Mouse (Mus musculus) lung, embryonic 15.5 days (tissue): ENCODE measurements around the gene Cnr1. TPM values are rescaled to one million over a fixed set of nuclear protein-coding genes. Genes with fewer than 3 reads are reported as not detected.

Experiments used
- ATAC-seq: fragments of 200-750 bp; cut with Nextera tagmentation; 2 replicates; pipeline ENCODE4 v1.8.0; 2017; ENCODE audit warnings: moderate number of reproducible peaks, borderline replicate concordance; ENCODE audit not compliant: low FRiP score, low TSS enrichment; ENCODE audit errors: extremely low read depth
- H3K27ac ChIP-seq: fragments of 300-500 bp; sonication (generic); 2 replicates; pipeline ENCODE4 v1.5.1; 2015; ENCODE audit warnings: moderate library complexity, mild to moderate bottlenecking, inconsistent platforms
- H3K27me3 ChIP-seq: fragments of 300-500 bp; sonication (generic); 2 replicates; pipeline ENCODE4 v1.6.1; 2015; ENCODE audit warnings: inconsistent platforms
- H3K36me3 ChIP-seq: fragments of 300-500 bp; sonication (generic); 2 replicates; pipeline ENCODE4 v1.6.1; 2015; ENCODE audit warnings: inconsistent platforms
- H3K4me1 ChIP-seq: fragments of 300-500 bp; sonication (generic); 2 replicates; pipeline ENCODE4 v1.6.1; 2015; ENCODE audit warnings: inconsistent platforms
- H3K4me2 ChIP-seq: fragments of 300-500 bp; sonication (generic); 2 replicates; pipeline ENCODE4 v1.6.1; 2015; ENCODE audit warnings: inconsistent platforms, mild to moderate bottlenecking, moderate library complexity
- H3K4me3 ChIP-seq: fragments of 300-500 bp; sonication (generic); 2 replicates; pipeline ENCODE4 v1.5.1; 2015; ENCODE audit warnings: mild to moderate bottlenecking, inconsistent platforms
- H3K9ac ChIP-seq: fragments of 300-500 bp; sonication (generic); 2 replicates; pipeline ENCODE4 v1.6.1; 2015; ENCODE audit warnings: inconsistent platforms
- H3K9me3 ChIP-seq: fragments of 300-500 bp; sonication (generic); 2 replicates; pipeline ENCODE4 v1.6.1; 2016; ENCODE audit warnings: inconsistent platforms
- WGBS: fragments of 180-500 bp; shearing (Covaris S2); methylation state at CpG from one replicate; pipeline ENCODE4 v1.1.7; 2015; 5-methylcytosine and 5-hydroxymethylcytosine counted together
- polyA plus RNA-seq: library from polyadenylated mRNA; unstranded; fragments of >200 nt; fragmentation: Nextera tagmentation; extraction: Ambion mirVana; gene quantifications from 2 replicates; pipeline ENCODE4 v1.2.1, GENCODE M21; 2015

The Cnr1 gene
- polyA plus RNA-seq, 1 experiment from 2014 or later, result 0.66 TPM

GRCm38 (mm10) chr4:33943936-33944335 is 19.5 kb downstream of the Cnr1 start:
- no peaks in the 10 kb centered on the region for H3K27me3 ChIP-seq
- no peak for ATAC-seq
- H3K4me2 ChIP-seq, result no peak overlapping the region
- H3K27ac ChIP-seq, result no peak overlapping the region
- WGBS, result 88% methylated on average over 13 of the region's 13 CpGs
- H3K9ac ChIP-seq, result no peak overlapping the region
- no peaks in the 10 kb centered on the region for H3K9me3 ChIP-seq
- H3K4me1 ChIP-seq, result no peaks in the 10 kb centered on the region
- no peak overlapping the region for H3K4me3 ChIP-seq
- H3K36me3 ChIP-seq, result no peaks in the 10 kb centered on the region

DNA sequence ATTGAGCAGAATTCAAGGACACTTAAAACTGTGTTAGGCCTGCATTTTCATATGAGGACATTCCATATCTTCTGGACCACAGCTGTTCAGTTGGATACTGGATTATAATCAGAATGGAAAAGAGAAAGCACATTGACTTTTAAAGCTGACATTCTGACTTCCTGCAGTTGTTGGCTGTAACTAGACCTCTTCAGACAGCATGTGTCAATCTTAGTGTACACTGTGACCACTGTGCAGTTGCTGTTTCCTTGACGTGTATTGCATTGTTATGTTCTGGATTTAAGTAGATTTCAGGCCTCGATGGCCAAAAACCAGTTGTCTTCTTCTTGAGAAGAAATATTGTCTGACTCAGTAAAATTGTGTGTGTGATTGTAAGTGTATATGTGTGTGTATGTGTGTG is 21.3 kb downstream of the Cnr1 start:
- WGBS, result 71% methylated on average over 2 of the region's 2 CpGs
- Histone ChIP-seq H3K4me3 (no peak overlapping the region), H3K4me2 (no peak overlapping the region), H3K27ac (no peak overlapping the region), H3K27me3 (no peaks in the 10 kb centered on the region), H3K4me1 (no peaks in the 10 kb centered on the region), H3K9me3 (no peaks in the 10 kb centered on the region), H3K36me3 (no peaks in the 10 kb centered on the region), H3K9ac (no peak overlapping the region)
- ATAC-seq, result no peak

- H3K9me3 ChIP-seq, result no peaks in the 10 kb centered on the region
- no peak overlapping the region for H3K27ac ChIP-seq
- no peak for ATAC-seq
- no peak overlapping the region for H3K9ac ChIP-seq
- no peaks in the 10 kb centered on the region for H3K4me1 ChIP-seq
- H3K36me3 ChIP-seq, result no peaks in the 10 kb centered on the region
- H3K4me2 ChIP-seq, result no peak overlapping the region
- WGBS, result 79% methylated on average over 3 of the region's 3 CpGs
- no peaks in the 10 kb centered on the region for H3K27me3 ChIP-seq
- H3K4me3 ChIP-seq, result no peak overlapping the region
Observed at GRCm38 (mm10) chr4:33947584-33947983, 23.2 kb downstream of the Cnr1 start.

DNA sequence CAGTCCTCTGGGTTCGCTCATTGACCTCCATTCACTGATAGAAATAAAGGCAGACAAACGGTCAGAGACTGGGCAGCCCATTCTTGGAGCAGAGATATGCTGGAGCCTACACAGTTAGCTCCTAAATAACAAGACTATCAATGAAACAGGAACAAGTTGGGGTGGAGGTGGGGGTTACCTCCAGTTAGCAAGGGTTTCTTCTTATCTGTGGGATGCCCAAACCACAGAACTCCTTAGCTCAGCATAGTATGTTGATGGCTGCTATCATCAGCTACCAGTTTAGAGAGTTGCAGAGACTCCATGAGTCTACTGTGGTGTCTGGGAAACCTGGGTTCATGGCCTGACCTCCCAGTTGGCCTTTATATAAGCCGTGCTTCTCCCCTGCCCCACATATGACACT is 33.0 kb downstream of the Cnr1 start:
- H3K9ac ChIP-seq, result no peak overlapping the region
- no peak overlapping the region for H3K4me3 ChIP-seq
- H3K9me3 ChIP-seq, result no peaks in the 10 kb centered on the region
- no peak overlapping the region for H3K27ac ChIP-seq
- H3K4me1 ChIP-seq, result no peaks in the 10 kb centered on the region
- no peaks in the 10 kb centered on the region for H3K27me3 ChIP-seq
- H3K36me3 ChIP-seq, result no peaks in the 10 kb centered on the region
- no peak overlapping the region for H3K4me2 ChIP-seq
- WGBS, result 78% methylated on average over 3 of the region's 3 CpGs
- no peak for ATAC-seq

- H3K4me1 ChIP-seq, result no peaks in the 10 kb centered on the region
- no peaks in the 10 kb centered on the region for H3K9me3 ChIP-seq
- ATAC-seq, result no peak
- H3K36me3 ChIP-seq, result no peaks in the 10 kb centered on the region
- no peak overlapping the region for H3K4me2 ChIP-seq
- H3K27me3 ChIP-seq, result no peaks in the 10 kb centered on the region
- WGBS, result 82% methylated on average over 3 of the region's 3 CpGs
- H3K27ac ChIP-seq, result no peak overlapping the region
- no peak overlapping the region for H3K4me3 ChIP-seq
- H3K9ac ChIP-seq, result no peak overlapping the region
Observed at GRCm38 (mm10) chr4:33958515-33958914, 34.1 kb downstream of the Cnr1 start.

DNA sequence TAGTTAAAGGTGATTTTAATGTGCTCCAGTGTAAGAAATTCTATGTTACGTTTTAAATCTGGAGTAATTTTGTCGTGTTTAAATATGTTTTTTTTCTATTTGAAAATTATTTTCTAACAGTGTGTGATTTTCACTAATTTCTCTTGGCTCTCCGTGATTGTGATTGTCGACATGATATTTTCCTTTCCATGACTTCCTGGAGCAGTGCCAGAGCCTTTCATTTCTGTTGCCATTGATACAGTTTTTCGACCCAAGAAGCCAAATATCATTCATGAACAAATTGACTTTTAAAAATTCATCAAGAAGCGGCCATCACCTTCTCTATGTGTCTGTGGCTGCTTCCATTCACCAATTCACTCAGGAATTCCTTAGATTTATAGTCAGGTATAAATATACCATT is 35.4 kb downstream of the Cnr1 start:
- Histone ChIP-seq H3K4me3 (no peak overlapping the region), H3K27ac (no peak overlapping the region), H3K27me3 (no peaks in the 10 kb centered on the region), H3K9me3 (no peaks in the 10 kb centered on the region), H3K36me3 (no peaks in the 10 kb centered on the region), H3K4me2 (no peak overlapping the region), H3K4me1 (no peaks in the 10 kb centered on the region), H3K9ac (no peak overlapping the region)
- ATAC-seq, result no peak
- 75% methylated on average over 6 of the region's 6 CpGs for WGBS

DNA sequence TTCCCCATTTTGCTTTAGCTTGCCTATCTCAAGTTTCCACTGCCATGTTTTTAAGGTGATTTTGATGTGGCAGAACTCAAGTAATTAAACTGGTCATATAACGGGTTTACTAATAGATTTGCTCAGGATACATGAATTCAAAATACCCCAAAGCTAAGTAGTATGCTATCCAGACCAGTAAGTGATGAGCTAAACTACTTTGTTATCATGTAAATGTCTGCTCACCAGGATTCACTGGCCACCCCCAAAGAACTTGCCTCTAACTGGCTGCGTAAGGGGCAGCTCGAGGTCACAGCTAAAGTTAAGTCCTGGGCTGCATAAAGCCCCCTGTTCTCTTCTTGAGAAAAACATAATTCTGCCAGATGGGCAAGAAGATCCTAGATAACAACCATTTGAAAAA is 46.3 kb downstream of the Cnr1 start:
- WGBS, result 81% methylated on average over 3 of the region's 3 CpGs
- H3K27me3 ChIP-seq, result no peaks in the 10 kb centered on the region
- H3K9ac ChIP-seq, result no peak overlapping the region
- ATAC-seq, result no peak
- no peak overlapping the region for H3K4me2 ChIP-seq
- no peaks in the 10 kb centered on the region for H3K36me3 ChIP-seq
- no peak overlapping the region for H3K4me3 ChIP-seq
- no peaks in the 10 kb centered on the region for H3K4me1 ChIP-seq
- no peaks in the 10 kb centered on the region for H3K9me3 ChIP-seq
- H3K27ac ChIP-seq, result no peak overlapping the region

DNA sequence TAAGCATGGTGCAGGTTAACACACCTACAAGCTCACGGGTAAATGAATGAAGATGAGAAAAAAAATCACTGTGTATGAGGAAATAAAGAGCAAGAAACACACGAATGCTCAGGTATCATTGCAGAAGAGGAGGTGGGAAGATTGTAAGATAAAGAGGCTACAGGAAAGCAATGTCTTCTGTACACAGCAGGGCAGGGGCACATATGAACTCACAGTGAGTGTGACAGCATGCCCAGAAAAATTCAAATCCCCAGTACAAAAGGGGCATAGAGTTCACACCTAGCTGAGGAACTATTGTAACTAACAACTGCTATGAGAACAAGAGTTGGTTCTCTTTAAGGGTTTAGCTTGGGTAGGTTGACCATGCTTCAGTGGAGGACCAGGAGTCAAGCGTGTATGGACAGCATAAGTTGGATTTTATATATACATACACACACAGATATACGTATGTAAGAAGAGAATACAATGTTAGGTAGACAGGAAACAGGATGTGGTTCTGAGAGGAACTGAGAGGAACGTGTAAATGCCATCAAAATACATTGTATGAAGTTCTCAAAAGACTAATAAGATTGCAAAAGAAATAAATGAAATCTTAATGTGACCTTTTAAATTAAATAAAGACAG is 64.2 kb downstream of the Cnr1 start:
- 70% methylated on average over 5 of the region's 5 CpGs for whole genome bisulfite sequencing
- Histone ChIP-seq H3K36me3 (no peaks in the 10 kb centered on the region), H3K4me3 (no peak overlapping the region), H3K9me3 (no peaks in the 10 kb centered on the region), H3K4me2 (no peak overlapping the region), H3K9ac (no peak overlapping the region), H3K4me1 (no peaks in the 10 kb centered on the region), H3K27me3 (no peaks in the 10 kb centered on the region), H3K27ac (no peak overlapping the region)
- no peak for ATAC-seq

DNA sequence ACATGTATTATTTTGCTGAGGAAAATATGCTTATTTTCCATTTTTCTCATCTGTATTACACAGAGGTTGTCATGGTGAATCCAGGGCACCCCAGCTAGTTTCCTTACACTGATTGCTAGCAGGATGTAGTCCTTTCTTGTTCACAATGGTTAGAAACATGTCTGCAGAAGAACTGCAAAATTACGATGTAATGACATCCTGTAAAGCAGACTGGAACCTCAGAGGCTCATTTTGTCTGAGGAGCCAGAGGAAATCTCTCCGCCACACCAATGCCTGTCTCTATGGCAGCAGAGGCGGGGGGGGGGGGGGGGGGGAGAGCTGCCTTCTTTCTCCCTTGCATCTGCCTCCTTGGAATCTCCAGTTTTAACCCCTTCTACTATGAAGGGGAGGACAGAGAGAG is 68.3 kb downstream of the Cnr1 start:
- Histone ChIP-seq H3K4me3 (no peak overlapping the region), H3K4me1 (no peaks in the 10 kb centered on the region), H3K27me3 (no peaks in the 10 kb centered on the region), H3K9me3 (no peaks in the 10 kb centered on the region), H3K9ac (no peak overlapping the region), H3K27ac (no peak overlapping the region), H3K36me3 (no peaks in the 10 kb centered on the region), H3K4me2 (no peak overlapping the region)
- WGBS, result 20% methylated on average over 3 of the region's 3 CpGs
- ATAC-seq, result no peak

DNA sequence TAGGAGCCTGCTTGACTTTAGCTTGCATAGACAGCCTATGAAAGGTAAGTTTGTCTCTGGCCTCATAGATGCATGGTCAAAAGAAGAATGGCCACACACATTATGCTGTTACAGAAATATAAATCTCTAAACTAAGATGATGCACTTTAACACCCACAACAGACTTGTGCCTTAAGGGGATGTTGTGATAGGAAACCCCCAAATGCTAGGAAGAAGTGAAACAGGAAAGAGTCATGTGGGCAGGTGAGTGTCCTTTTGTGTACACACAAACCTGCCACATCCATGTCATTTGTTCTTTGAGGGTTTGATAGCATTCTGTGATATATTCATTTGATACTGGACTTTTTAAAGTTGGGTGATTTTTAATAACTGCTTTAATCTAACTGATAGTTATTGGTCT is 72.0 kb downstream of the Cnr1 start:
- no peak for ATAC-seq
- Histone ChIP-seq H3K4me2 (no peak overlapping the region), H3K9ac (no peak overlapping the region), H3K4me1 (no peaks in the 10 kb centered on the region), H3K36me3 (no peaks in the 10 kb centered on the region), H3K4me3 (no peak overlapping the region), H3K9me3 (no peaks in the 10 kb centered on the region), H3K27me3 (no peaks in the 10 kb centered on the region), H3K27ac (no peak overlapping the region)

Other genes with a start within 250 kb of the Cnr1 start
- gene Spaca1, start 125.6 kb downstream of the Cnr1 start, polyA plus RNA-seq, result 1.0 and 1.3 TPM in 2 replicates